Mouse (Mus musculus): ENCODE measurements around the gene Jakmip3.
A peak's percentile ranks its signal among the peaks of the same experiment; 100 is the strongest.

The Jakmip3 gene

GRCm38 (mm10) chr7:139096399-139096798 lies 155.9 kb downstream of the Jakmip3 start:
- no peak for DNase-seq (ENCODE audit: low read depth)

DNA sequence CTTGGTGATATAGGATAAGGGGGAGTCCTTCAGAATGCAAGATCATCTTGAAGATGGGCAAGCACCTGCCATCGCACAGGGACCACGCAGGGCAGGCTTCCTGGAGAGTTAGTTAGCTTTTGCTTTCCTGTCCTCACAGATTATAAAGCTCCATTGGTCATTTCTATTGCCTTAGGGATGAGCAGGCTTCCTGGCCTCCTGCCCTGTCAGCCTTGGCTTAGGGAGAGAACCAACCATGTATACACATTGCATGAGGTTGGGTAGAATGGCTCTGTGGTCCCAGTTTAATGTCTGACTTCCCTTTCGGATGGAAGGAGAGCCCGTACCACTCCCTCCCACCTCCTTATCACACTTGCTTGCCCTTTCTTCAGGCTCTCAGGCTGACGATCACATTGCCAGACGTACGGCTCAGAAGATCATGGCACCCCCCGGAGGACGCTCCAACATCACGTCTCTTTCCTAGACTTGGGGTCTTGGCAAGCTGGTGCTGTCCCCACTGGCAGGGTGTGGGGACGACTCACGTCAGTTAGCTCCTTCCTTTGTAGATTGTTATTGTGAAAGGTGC lies 160.1 kb downstream of the Jakmip3 start:
- no peak for DNase-seq (ENCODE audit: low read depth)

GRCm38 (mm10) chr7:139101286-139101804 lies 160.8 kb downstream of the Jakmip3 start:
- DNase-seq (ENCODE audit: low read depth), result no peak

DNA sequence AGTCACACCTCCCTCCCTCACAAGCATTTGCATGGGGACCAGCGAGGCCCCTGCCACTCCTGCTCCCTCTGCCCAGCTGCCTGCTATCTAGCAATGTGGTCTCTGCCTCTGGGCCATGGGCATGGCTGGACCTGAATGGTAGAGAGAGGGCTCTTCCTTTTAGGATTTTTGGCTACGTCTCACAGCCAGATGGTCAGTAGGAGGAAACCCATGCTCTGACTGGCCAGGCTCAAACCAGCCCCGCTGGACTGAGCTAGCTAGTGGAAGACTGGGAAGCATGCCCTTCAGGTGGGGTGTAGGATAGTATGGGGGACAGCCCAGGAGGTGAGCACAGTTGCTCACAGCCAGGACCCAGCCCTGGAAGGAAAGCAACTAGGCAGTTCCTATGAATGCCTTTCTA lies 161.3 kb downstream of the Jakmip3 start:
- DNase-seq (ENCODE audit: low read depth), result no peak

DNA sequence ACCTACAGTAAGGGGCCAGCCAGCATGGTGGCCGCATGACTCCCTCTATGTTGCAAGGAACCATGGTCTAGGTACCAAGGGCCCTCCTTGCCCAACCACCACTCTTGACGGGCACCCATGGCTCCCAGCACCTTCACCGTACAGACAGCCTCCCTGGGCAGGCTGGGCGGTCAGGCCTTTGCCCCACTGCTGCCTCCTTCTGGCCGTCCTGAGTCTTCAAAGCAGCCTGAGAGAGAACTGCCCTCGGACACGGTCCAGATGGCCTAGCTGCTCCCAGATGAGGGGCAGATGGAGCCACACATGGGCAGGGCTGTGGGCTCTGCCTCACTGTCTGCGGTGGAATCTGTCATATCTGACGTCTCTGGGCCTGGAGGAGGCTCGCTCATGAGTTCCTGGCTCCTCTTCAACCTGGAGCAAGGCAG lies 163.4 kb downstream of the Jakmip3 start:
- no peak for DNase-seq (ENCODE audit: low read depth)

- no peak for DNase-seq (ENCODE audit: low read depth)
These were observed 164.5 kb downstream of the Jakmip3 start for GRCm38 (mm10) chr7:139105076-139105475.

DNA sequence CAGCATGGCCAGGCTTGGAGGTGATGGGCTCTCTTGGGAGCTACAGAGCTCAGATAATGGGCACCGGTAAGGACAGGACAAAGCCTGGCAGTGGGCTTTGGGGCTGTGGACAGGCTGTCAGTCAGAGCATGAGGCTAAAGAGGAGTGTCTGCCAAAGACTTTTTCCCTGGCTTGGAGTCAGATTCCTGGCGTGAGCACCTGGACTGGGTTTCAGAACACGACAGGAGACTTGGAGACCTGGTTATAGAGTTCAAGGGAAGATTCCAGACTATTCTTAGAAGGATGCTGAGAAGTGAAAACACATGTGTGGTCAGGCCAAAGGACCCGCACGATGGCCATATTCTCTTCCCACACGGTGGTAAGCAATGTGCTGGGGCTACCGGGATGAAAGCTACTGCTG lies 165.2 kb downstream of the Jakmip3 start:
- no peak for DNase-seq (ENCODE audit: low read depth)

- DNase-seq (ENCODE audit: low read depth), result no peak
These were observed 167.5 kb downstream of the Jakmip3 start for GRCm38 (mm10) chr7:139107908-139108650.

DNA sequence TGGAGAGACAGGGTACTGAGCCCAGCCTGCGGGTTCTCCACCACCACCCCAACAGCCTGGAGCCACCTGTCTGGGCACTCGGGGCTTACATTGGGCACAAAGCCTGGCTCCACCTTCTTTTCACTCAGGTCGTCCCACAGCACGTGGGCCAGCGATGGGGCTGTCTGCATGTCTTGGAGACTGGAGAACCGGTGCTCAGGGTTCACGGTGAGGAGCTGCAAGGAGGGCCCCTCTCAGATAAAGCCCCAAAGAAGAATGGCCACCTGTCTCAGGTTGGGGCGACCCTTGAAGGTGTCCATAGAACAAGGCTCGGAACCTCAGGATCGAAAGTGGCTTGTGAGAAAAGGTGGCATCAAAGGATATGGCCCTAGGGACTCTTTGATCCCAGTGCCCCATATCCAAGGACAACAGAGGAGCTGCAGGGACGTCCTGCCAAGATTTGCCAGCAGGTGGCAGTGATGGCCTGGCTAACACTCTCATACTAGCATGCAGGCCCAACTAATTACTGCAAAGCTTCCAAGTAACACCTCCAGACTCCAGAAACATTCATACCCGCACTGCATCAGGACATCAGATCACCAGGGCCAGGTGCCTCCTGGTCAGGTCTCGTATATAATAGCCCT lies 178.7 kb downstream of the Jakmip3 start:
- DNase-seq (ENCODE audit: low read depth), result peak; percentile 51

DNA sequence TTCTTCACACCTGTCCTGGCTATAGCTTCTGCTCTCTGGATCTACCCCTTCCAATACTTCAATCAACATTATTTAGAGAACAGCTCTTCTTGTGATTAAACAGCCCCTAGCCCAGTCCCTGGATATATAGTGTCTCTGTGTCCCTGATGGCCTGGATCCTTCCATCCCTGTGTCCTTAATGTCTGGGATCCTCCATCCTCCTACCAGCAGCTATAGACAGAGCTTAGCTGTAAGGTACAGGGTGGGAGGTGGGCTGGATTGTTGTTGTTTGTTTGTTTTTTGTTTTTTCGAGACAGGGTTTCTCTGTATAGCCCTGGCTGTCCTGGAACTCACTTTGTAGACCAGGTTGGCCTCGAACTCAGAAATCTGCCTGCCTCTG lies 179.2 kb downstream of the Jakmip3 start:
- no peak for DNase-seq (ENCODE audit: low read depth)

DNA sequence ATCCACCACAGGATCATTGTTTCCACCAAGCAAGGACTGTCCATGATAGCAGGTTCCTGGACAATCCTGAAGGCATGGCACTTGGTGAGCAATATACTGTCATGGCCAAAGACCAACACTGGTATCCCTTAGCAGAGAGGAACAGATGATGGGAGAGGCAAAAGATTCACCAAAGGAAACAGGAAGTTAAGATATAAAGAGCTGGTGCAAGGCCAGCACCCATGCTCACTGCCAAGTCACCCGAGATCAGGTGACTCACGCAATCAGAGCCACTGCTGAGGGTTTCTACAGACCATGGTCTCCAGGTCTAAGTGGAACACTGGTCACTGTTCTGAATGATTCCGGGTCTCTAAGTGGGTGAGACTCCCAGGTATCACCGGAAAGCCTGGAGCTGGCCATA lies 185.4 kb downstream of the Jakmip3 start:
- no peak for DNase-seq (ENCODE audit: low read depth)

GRCm38 (mm10) chr7:139126549-139126948 lies 186.0 kb downstream of the Jakmip3 start:
- DNase-seq (ENCODE audit: low read depth), result no peak

DNA sequence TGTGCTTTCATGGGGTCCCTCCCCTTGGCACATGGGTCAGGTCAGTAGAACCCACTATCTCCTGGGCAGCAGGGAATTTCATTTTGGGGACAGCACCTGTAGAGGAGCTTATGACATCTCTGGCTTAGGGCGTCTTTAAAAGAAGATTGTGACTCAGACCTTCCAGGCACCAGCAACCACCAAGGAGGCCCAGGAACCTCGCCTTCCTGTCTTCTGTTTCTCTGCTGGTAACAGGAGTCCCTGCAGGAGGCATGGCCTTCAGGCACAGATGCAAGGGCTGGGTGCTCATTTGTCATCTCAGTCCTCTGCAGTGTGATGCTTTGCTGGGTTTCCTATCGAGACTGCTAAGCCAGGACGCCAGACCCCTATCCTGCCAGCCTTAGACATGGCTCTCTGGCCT lies 188.5 kb downstream of the Jakmip3 start:
- no peak for DNase-seq (ENCODE audit: low read depth)

DNA sequence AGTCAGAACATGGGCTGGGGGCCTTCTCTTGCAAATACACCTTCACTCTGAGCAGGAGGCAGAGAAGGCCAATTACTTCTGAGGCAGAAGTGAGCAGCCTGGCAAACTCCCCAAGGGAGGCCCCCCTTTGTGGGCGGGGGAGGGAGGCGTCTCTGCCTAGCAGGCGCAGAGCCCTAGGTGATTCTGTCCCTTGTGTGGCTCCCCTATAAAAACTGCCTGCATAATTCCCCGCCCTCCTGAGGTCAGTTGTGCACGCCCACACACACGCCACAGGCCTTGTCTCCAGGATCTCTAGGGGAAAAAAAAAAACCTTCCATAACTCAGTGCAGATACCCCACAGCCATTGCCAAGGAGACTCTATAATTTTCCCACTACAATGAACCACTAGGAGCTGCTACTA lies 189.8 kb downstream of the Jakmip3 start:
- no peak for DNase-seq (ENCODE audit: low read depth)

GRCm38 (mm10) chr7:139131538-139131937 lies 191.0 kb downstream of the Jakmip3 start:
- no peak for DNase-seq (ENCODE audit: low read depth)

GRCm38 (mm10) chr7:139133446-139133845 lies 192.9 kb downstream of the Jakmip3 start:
- DNase-seq (ENCODE audit: low read depth), result no peak

Measured in fibroblast of lung, adult 2 months (primary cell).